Mouse (Mus musculus) heart, postnatal 0 days (tissue): ENCODE results near the gene Nampt.

Experiments
- CTCF ChIP-seq: IDR thresholded peaks from 2 replicates; pipeline ENCODE4 v1.5.1; 2016; ENCODE audit warnings: antibody characterized with exemption, control low read depth, low read depth
- EP300 ChIP-seq: IDR thresholded peaks from 2 replicates; pipeline ENCODE4 v1.6.1; 2016; ENCODE audit warnings: antibody characterized with exemption, low read depth

GRCm38 (mm10) chr12:32819823-32820605, 669 bp downstream of the Nampt start:
- TF ChIP-seq CTCF (no peak), EP300 (no peak)
